Mouse (Mus musculus) G1E (cell line): ENCODE data around the gene Dgat2.

Experiments used
- CTCF ChIP-seq: IDR thresholded peaks from 2 replicates; pipeline ENCODE4 v1.5.1; 2012; ENCODE audit warnings: low read depth, low read length, inconsistent platforms, mixed read lengths
- GATA1 ChIP-seq: IDR thresholded peaks from 2 replicates; pipeline ENCODE4 v1.6.1; 2012; ENCODE audit warnings: borderline replicate concordance, low read length, inconsistent platforms, mixed read lengths
- GATA2 ChIP-seq: IDR thresholded peaks from 2 replicates; pipeline ENCODE4 v1.6.1; 2012; ENCODE audit warnings: low read depth, low read length, inconsistent platforms, borderline replicate concordance
- POLR2AphosphoS5 ChIP-seq: IDR thresholded peaks from 2 replicates; pipeline ENCODE4 v1.6.1; 2012; ENCODE audit warnings: low read depth, low read length, inconsistent platforms; ENCODE audit not compliant: insufficient replicate concordance
- TAL1 ChIP-seq: conservative IDR thresholded peaks from 2 replicates; pipeline ENCODE4 v1.6.1; 2012; ENCODE audit warnings: low read depth, low read length, inconsistent platforms, mixed read lengths

DNA sequence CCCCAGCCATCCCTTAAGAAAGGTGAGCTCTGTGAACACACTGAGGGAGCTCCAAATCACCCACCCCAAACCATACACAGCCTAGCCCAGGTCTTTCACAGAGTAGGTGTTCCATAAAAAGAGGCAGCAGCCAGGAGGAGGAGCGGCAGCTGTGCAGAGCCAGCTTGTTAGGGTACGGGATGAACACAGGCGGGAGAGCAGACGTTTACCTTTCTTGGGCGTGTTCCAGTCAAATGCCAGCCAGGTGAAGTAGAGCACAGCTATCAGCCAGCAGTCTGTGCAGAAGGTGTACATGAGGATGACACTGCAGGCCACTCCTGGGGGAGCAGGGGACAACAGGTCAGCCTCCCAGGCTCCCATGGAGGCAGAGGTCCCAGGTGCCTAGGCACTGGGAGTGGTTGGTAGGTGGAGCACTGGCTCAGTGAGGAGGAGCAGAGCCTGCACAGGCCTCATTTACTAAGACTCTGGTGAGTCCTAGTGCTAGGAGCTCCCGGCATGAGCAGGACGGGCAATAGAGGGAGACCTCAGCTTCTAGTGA is 17.6 kb downstream of the Dgat2 start:
- TF ChIP-seq GATA2 (no peak), CTCF (no peak), TAL1 (no peak), GATA1 (no peak), POLR2AphosphoS5 (no peak)
